Mouse (Mus musculus) gastrocnemius, postnatal 25 days (tissue): Measurements from ENCODE around the gene Srebf2. TPM values are rescaled to one million over a fixed set of nuclear protein-coding genes. Genes with fewer than 3 reads are reported as not detected.
A peak's percentile ranks its signal among the peaks of the same experiment; 100 is the strongest.

Source experiments
- DNase-seq: peaks from one replicate; pipeline ENCODE4 v3.0.0; 2022
- total RNA-seq, 2 experiments: library from RNA; stranded (reverse); gene quantifications; 1 replicate in 1 of 2; 2 replicates in 1 of 2; pipeline ENCODE4 v1.2.3; 2021

The Srebf2 gene
- total RNA-seq, 2 experiments from 2014 or later: 12.1 to 14.1 TPM

GRCm38 (mm10) chr15:82156902-82157301 is 9.9 kb downstream of the Srebf2 start:
- DNase-seq: no peak

- DNase-seq: no peak
Observed at GRCm38 (mm10) chr15:82158243-82159035, 11.5 kb downstream of the Srebf2 start.

- no peak for DNase-seq
Observed at GRCm38 (mm10) chr15:82159471-82159870, 12.5 kb downstream of the Srebf2 start.

GRCm38 (mm10) chr15:82160731-82161640 is 14.0 kb downstream of the Srebf2 start:
- DNase-seq: no peak

GRCm38 (mm10) chr15:82161965-82162600 is 15.1 kb downstream of the Srebf2 start:
- DNase-seq: no peak

- DNase-seq: no peak
Observed at GRCm38 (mm10) chr15:82163356-82164060, 16.5 kb downstream of the Srebf2 start.

GRCm38 (mm10) chr15:82164061-82164399 is 17.0 kb downstream of the Srebf2 start:
- DNase-seq: no peak

GRCm38 (mm10) chr15:82164496-82164895 is 17.5 kb downstream of the Srebf2 start:
- no peak for DNase-seq

- peak; percentile 52 for DNase-seq
Observed at GRCm38 (mm10) chr15:82165332-82166239, 18.6 kb downstream of the Srebf2 start.

GRCm38 (mm10) chr15:82166240-82167100 is 19.5 kb downstream of the Srebf2 start:
- no peak for DNase-seq

- peak; percentile 61 for DNase-seq
Observed at GRCm38 (mm10) chr15:82167201-82168168, 20.5 kb downstream of the Srebf2 start.

- no peak for DNase-seq
Observed at GRCm38 (mm10) chr15:82169671-82170070, 22.7 kb downstream of the Srebf2 start.

- no peak for DNase-seq
Observed at GRCm38 (mm10) chr15:82170437-82171377, 23.7 kb downstream of the Srebf2 start.

GRCm38 (mm10) chr15:82172648-82173047 is 25.7 kb downstream of the Srebf2 start:
- no peak for DNase-seq

GRCm38 (mm10) chr15:82175091-82175490 is 28.1 kb downstream of the Srebf2 start:
- no peak for DNase-seq

GRCm38 (mm10) chr15:82177743-82178290 is 30.8 kb downstream of the Srebf2 start:
- no peak for DNase-seq

- no peak for DNase-seq
Observed at GRCm38 (mm10) chr15:82181131-82181530, 34.1 kb downstream of the Srebf2 start.
